Mouse (Mus musculus) midbrain, embryonic 10.5 days (tissue): ENCODE results near the gene Map3k9. TPM values are rescaled to one million over a fixed set of nuclear protein-coding genes. Genes with fewer than 3 reads are reported as not detected.

Experiments used
- DNase-seq: peaks from one replicate; pipeline ENCODE4 v3.0.0-alpha.2; 2017; ENCODE audit warnings: low spot score
- H3K27ac ChIP-seq: fragments of 300-500 bp; sonication (generic); replicated peaks from 2 replicates; pipeline ENCODE4 v1.5.1; 2016; ENCODE audit warnings: mild to moderate bottlenecking
- H3K27me3 ChIP-seq: fragments of 300-500 bp; sonication (generic); 2 replicates; pipeline ENCODE4 v1.6.1; 2016; ENCODE audit warnings: low read depth, mild to moderate bottlenecking; ENCODE audit not compliant: poor library complexity, severe bottlenecking
- H3K36me3 ChIP-seq: fragments of 300-500 bp; sonication (generic); 2 replicates; pipeline ENCODE4 v1.6.1; 2016; ENCODE audit warnings: mild to moderate bottlenecking, moderate library complexity
- H3K4me1 ChIP-seq: fragments of 300-500 bp; sonication (generic); 2 replicates; pipeline ENCODE4 v1.6.1; 2016
- H3K4me3 ChIP-seq: fragments of 300-500 bp; sonication (generic); 2 replicates; pipeline ENCODE4 v1.5.1; 2016; ENCODE audit warnings: mild to moderate bottlenecking, moderate library complexity
- H3K9me3 ChIP-seq: fragments of 300-500 bp; sonication (generic); replicated peaks from 2 replicates; pipeline ENCODE4 v1.6.1; 2016; ENCODE audit warnings: mild to moderate bottlenecking
- WGBS: fragments of 180-500 bp; shearing (Covaris S2); methylation state at CpG from one replicate; pipeline ENCODE4 v1.1.7; 2016; 5-methylcytosine and 5-hydroxymethylcytosine counted together
- polyA plus RNA-seq: library from polyadenylated mRNA; unstranded; fragments of >200 nt; fragmentation: Nextera tagmentation; extraction: Ambion mirVana; gene quantifications from 2 replicates; pipeline ENCODE4 v1.2.1, GENCODE M21; 2016

Map3k9 gene
- polyA plus RNA-seq, 1 experiment from 2014 or later = 0.72 TPM

GRCm38 (mm10) chr12:81689505-81690056, 91.4 kb downstream of the Map3k9 start:
- Histone ChIP-seq H3K4me3 (no peak overlapping the region), H3K36me3 (no peaks in the 10 kb centered on the region), H3K27me3 (peaks cover 9% of the 10 kb centered on the region), H3K27ac (peak overlapping the region; percentile 25; the same call in 1 of the 2 replicates), H3K9me3 (no peaks in the 10 kb centered on the region), H3K4me1 (peaks cover 36% of the 10 kb centered on the region)
- no peak for DNase-seq
- 43% methylated on average over 4 of the region's 4 CpGs for WGBS

- no peaks in the 10 kb centered on the region for H3K36me3 ChIP-seq
- no peak for DNase-seq
- peaks cover 39% of the 10 kb centered on the region for H3K4me1 ChIP-seq
Observed at GRCm38 (mm10) chr12:81688537-81688936, 92.4 kb downstream of the Map3k9 start.

GRCm38 (mm10) chr12:81687873-81688272, 93.1 kb downstream of the Map3k9 start:
- peaks cover 9% of the 10 kb centered on the region for H3K27me3 ChIP-seq
- H3K36me3 ChIP-seq = no peaks in the 10 kb centered on the region
- H3K4me3 ChIP-seq = no peak overlapping the region
- H3K9me3 ChIP-seq = no peaks in the 10 kb centered on the region
- 90% methylated on average over 5 of the region's 5 CpGs for WGBS
- no peak overlapping the region for H3K27ac ChIP-seq
- peaks cover 39% of the 10 kb centered on the region for H3K4me1 ChIP-seq
- no peak for DNase-seq

More at GRCm38 (mm10) chr12:81688537-81688936, 92.4 kb downstream of the Map3k9 start:
- peaks cover 9% of the 10 kb centered on the region for H3K27me3 ChIP-seq
- 85% methylated on average over 4 of the region's 4 CpGs for WGBS
- H3K27ac ChIP-seq = no peak overlapping the region
- no peaks in the 10 kb centered on the region for H3K9me3 ChIP-seq
- H3K4me3 ChIP-seq = no peak overlapping the region

- Histone ChIP-seq H3K9me3 (no peaks in the 10 kb centered on the region), H3K4me3 (no peak overlapping the region), H3K27me3 (peaks cover 9% of the 10 kb centered on the region), H3K4me1 (peaks cover 39% of the 10 kb centered on the region), H3K36me3 (no peaks in the 10 kb centered on the region), H3K27ac (0 out of 2 replicates have a peak overlapping the region, but pooled peaks have one; percentile 49)
- WGBS = 35% methylated on average over 12 of the region's 12 CpGs
- DNase-seq = no peak
Observed at GRCm38 (mm10) chr12:81686406-81687117, 94.4 kb downstream of the Map3k9 start.

GRCm38 (mm10) chr12:81685981-81686380, 95.0 kb downstream of the Map3k9 start:
- DNase-seq = no peak
- no peaks in the 10 kb centered on the region for H3K9me3 ChIP-seq
- no peaks in the 10 kb centered on the region for H3K36me3 ChIP-seq
- H3K4me1 ChIP-seq = peaks cover 39% of the 10 kb centered on the region
- no peak overlapping the region for H3K4me3 ChIP-seq
- H3K27me3 ChIP-seq = peaks cover 9% of the 10 kb centered on the region
- H3K27ac ChIP-seq = peak overlapping the region; percentile 49; the same call in 1 of the 2 replicates
- WGBS = 25% methylated on average over 3 of the region's 3 CpGs

GRCm38 (mm10) chr12:81684096-81684495, 96.9 kb downstream of the Map3k9 start:
- H3K27me3 ChIP-seq = peaks cover 9% of the 10 kb centered on the region
- peaks cover 28% of the 10 kb centered on the region for H3K4me1 ChIP-seq
- no peak overlapping the region for H3K4me3 ChIP-seq
- H3K36me3 ChIP-seq = no peaks in the 10 kb centered on the region
- no peak overlapping the region for H3K27ac ChIP-seq
- no peak for DNase-seq
- whole genome bisulfite sequencing = 78% methylated on average over 6 of the region's 6 CpGs
- no peaks in the 10 kb centered on the region for H3K9me3 ChIP-seq

GRCm38 (mm10) chr12:81683395-81683794, 97.6 kb downstream of the Map3k9 start:
- Histone ChIP-seq H3K27me3 (peaks cover 9% of the 10 kb centered on the region), H3K9me3 (no peaks in the 10 kb centered on the region), H3K36me3 (no peaks in the 10 kb centered on the region), H3K4me1 (peaks cover 31% of the 10 kb centered on the region), H3K4me3 (no peak overlapping the region), H3K27ac (no peak overlapping the region)
- WGBS = 81% methylated on average over 11 of the region's 11 CpGs
- DNase-seq = no peak

GRCm38 (mm10) chr12:81679807-81680529, 101.0 kb downstream of the Map3k9 start:
- H3K27ac ChIP-seq = no peak overlapping the region
- H3K36me3 ChIP-seq = no peaks in the 10 kb centered on the region
- peaks cover 3% of the 10 kb centered on the region; the same call in 1 of the 2 replicates for H3K27me3 ChIP-seq
- no peak overlapping the region for H3K4me3 ChIP-seq
- DNase-seq = no peak
- H3K9me3 ChIP-seq = no peaks in the 10 kb centered on the region
- peaks cover 28% of the 10 kb centered on the region for H3K4me1 ChIP-seq
- WGBS = 84% methylated on average over 7 of the region's 7 CpGs

GRCm38 (mm10) chr12:81675557-81675956, 105.4 kb downstream of the Map3k9 start:
- Histone ChIP-seq H3K9me3 (no peaks in the 10 kb centered on the region), H3K36me3 (no peaks in the 10 kb centered on the region), H3K4me1 (peaks cover 25% of the 10 kb centered on the region), H3K27ac (0 out of 2 replicates have a peak overlapping the region, but pooled peaks have one; percentile 28), H3K4me3 (no peak overlapping the region), H3K27me3 (no peaks in the 10 kb centered on the region)
- DNase-seq = no peak
- WGBS = 23% methylated on average over 2 of the region's 2 CpGs

Other genes with a start within 250 kb of the Map3k9 start
- 29.4 and 30.6 TPM in 2 replicates for gene Gm20498, start 248.3 kb downstream of the Map3k9 start, polyA plus RNA-seq
- gene Synj2bp, start 248.3 kb downstream of the Map3k9 start, polyA plus RNA-seq = 34.2 and 38.6 TPM in 2 replicates
- 0.27 and 0.38 TPM in 2 replicates for gene Adam21, start 212.7 kb downstream of the Map3k9 start, polyA plus RNA-seq
- gene Med6, start 186.2 kb downstream of the Map3k9 start, polyA plus RNA-seq = 85.2 and 86.1 TPM in 2 replicates
- 2.0 and 2.6 TPM in 2 replicates for gene Ttc9, start 149.9 kb downstream of the Map3k9 start, polyA plus RNA-seq
- 7.9 and 9.5 TPM in 2 replicates for gene Pcnx, start 78.8 kb upstream of the Map3k9 start, polyA plus RNA-seq